Mouse (Mus musculus) liver, embryonic 16.5 days (tissue): ENCODE measurements around the gene Olfr694. TPM values are rescaled to one million over a fixed set of nuclear protein-coding genes. Genes with fewer than 3 reads are reported as not detected.

ENCODE experiments used
- ATAC-seq: fragments of 200-750 bp; cut with Nextera tagmentation; 2 replicates; pipeline ENCODE4 v1.8.0; 2017; ENCODE audit warnings: low read depth, mild to moderate bottlenecking, moderate number of reproducible peaks, moderate library complexity
- H3K27ac ChIP-seq: fragments of 300-500 bp; sonication (generic); 2 replicates; pipeline ENCODE4 v1.5.1; 2014; ENCODE audit warnings: mild to moderate bottlenecking, low read length
- H3K27me3 ChIP-seq: fragments of 300-500 bp; sonication (generic); 2 replicates; pipeline ENCODE4 v1.6.1; 2014; ENCODE audit warnings: low read depth, low read length, mixed read lengths; ENCODE audit not compliant: control insufficient read depth, insufficient read depth
- H3K36me3 ChIP-seq: fragments of 300-500 bp; sonication (generic); 2 replicates; pipeline ENCODE4 v1.6.1; 2014; ENCODE audit warnings: mild to moderate bottlenecking; ENCODE audit not compliant: control insufficient read depth, insufficient read depth
- H3K4me1 ChIP-seq: fragments of 300-500 bp; sonication (generic); 2 replicates; pipeline ENCODE4 v1.6.1; 2014; ENCODE audit warnings: low read depth, low read length, mixed read lengths; ENCODE audit not compliant: control insufficient read depth
- H3K4me2 ChIP-seq: fragments of 300-500 bp; sonication (generic); 2 replicates; pipeline ENCODE4 v1.6.1; 2014; ENCODE audit warnings: low read depth, low read length, mixed read lengths
- H3K4me3 ChIP-seq: fragments of 300-500 bp; sonication (generic); 2 replicates; pipeline ENCODE4 v1.5.1; 2014; ENCODE audit warnings: low read depth, mild to moderate bottlenecking, low read length
- H3K9ac ChIP-seq: fragments of 300-500 bp; sonication (generic); 2 replicates; pipeline ENCODE4 v1.6.1; 2014; ENCODE audit warnings: low read depth, low read length
- H3K9me3 ChIP-seq: fragments of 300-500 bp; sonication (generic); replicated peaks from 2 replicates; pipeline ENCODE4 v1.6.1; 2016; ENCODE audit warnings: low read length; ENCODE audit not compliant: control insufficient read depth
- WGBS: fragments of 180-500 bp; shearing (Covaris S2); extraction: QIAGEN DNeasy Blood & Tissue Kit; methylation state at CpG from one replicate; pipeline ENCODE4 v1.1.7; 2014; ENCODE audit not compliant: insufficient replicate concordance; 5-methylcytosine and 5-hydroxymethylcytosine counted together
- polyA plus RNA-seq: library from polyadenylated mRNA; unstranded; fragments of >200 nt; fragmentation: Nextera tagmentation; extraction: Ambion mirVana; gene quantifications from 2 replicates; pipeline ENCODE4 v1.2.1, GENCODE M21; 2015

Olfr694 gene
- polyA plus RNA-seq, 1 experiment from 2014 or later: not detected

DNA sequence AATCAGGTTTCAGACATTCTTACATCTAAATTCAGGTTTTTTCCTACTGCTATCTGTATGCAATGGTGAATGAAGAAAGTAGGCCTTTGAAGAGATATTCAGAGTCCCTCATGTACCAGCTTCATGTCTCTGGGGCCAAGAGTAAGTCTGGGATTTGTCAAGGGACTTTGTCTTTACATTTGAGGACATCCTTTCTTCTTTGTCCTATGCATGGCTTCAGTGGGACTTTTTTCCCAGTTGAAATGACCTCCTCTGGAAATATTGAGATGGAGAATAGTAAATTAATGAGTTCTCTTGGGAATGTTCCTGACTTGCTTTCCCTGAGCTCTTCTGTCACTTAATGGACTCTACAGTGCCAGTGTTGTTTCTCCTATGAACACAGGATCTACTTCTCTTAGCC lies 11.1 kb downstream of the Olfr694 start, which contains the start of gene Olfr693:
Gene Olfr693 (minus strand): TSS at position 101 of the 400 bp plus-strand sequence.
- Histone ChIP-seq H3K27me3 (no peaks in the 10 kb centered on the region), H3K9me3 (no peaks in the 10 kb centered on the region), H3K27ac (no peak within 1 kb of the TSS), H3K4me1 (no peaks in the 10 kb centered on the region), H3K9ac (no peak within 1 kb of the TSS), H3K4me2 (no peak within 1 kb of the TSS), H3K36me3 (no peaks in the 10 kb centered on the region), H3K4me3 (no peak within 1 kb of the TSS)
- no peak for ATAC-seq

DNA sequence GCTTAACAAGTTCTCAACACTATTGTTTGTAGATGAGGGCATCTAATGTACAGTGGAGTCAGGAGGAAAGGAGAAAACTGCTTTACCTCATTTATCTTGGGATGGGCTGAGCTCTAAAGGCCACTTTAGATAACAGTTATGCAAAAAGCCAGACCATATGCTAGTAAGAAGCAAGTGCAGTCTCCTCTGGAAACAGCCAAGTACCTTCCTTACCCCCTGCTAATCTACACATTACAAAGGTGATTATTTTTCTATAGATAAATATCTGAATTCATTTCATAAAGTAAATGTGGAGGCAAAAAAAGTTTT lies 39.3 kb downstream of the Olfr694 start:
- H3K27ac ChIP-seq: peak overlapping the region; percentile 75
- H3K4me2 ChIP-seq: peak overlapping the region; percentile 10; the same call in 1 of the 2 replicates
- no peaks in the 10 kb centered on the region for H3K9me3 ChIP-seq
- no peaks in the 10 kb centered on the region for H3K36me3 ChIP-seq
- H3K4me3 ChIP-seq: no peak overlapping the region
- H3K4me1 ChIP-seq: peaks cover 9% of the 10 kb centered on the region
- ATAC-seq: peak; percentile 55
- H3K9ac ChIP-seq: no peak overlapping the region
- H3K27me3 ChIP-seq: no peaks in the 10 kb centered on the region

DNA sequence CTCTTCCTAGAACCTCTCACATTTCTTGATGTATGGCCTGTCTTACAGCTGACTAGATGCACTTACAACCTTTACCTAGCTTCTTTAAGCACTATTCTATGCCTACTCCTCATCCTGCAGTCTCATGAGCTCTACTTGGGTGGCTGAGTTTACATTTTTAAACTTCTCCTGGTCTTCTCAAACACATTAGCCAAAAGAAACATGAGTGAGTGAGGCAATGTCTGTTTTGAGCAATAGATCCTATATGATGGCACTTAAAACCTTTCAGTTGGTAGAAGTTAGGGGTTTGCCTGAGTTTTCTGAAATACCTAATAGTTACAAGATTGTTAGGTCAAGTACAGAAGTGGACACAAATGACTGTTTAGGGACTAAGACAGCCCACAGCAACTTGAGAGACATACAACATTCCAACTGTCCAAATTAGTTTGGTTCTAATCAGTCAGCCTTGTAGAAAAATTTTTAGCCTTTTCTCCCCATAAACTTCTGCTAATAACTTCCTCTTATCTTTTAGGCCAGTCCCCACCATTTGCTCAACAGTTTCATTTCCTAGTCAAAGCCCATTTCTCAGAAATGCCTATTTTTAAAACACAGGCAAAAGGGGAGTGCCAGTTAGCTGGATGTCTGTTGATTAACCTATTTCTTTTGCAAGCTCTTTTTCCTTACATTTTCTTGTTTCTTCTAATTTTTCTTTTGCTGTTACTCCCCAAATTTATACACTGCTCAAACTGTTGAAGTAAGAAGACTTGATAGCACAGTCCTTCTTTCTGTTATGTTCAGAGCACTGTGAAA lies 39.9 kb downstream of the Olfr694 start:
- Histone ChIP-seq H3K27me3 (no peaks in the 10 kb centered on the region), H3K9me3 (no peaks in the 10 kb centered on the region), H3K4me2 (peak overlapping the region; percentile 10; the same call in 1 of the 2 replicates), H3K27ac (peak overlapping the region; percentile 83), H3K4me3 (no peak overlapping the region), H3K9ac (no peak overlapping the region), H3K4me1 (peaks cover 9% of the 10 kb centered on the region), H3K36me3 (no peaks in the 10 kb centered on the region)
- peak; percentile 52 for ATAC-seq

DNA sequence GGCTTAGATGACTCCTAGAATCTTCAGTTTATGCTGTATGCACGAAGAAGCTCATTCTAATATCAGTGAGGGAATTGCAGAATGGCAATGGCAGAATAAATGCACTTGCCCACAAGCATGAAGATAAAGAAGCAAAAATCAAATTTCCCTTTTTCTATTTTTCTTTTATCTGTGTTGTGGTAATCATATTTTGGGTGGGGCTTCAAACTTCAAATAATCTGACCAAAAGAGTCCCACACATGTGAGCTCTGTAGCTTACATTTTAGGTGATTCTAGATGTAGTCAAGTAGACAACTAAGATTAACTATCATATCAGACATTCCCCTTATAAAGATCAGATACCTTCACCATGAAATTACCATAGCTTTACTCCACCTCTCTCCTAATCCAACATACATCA lies 41.8 kb downstream of the Olfr694 start:
- H3K4me1 ChIP-seq: peaks cover 9% of the 10 kb centered on the region

DNA sequence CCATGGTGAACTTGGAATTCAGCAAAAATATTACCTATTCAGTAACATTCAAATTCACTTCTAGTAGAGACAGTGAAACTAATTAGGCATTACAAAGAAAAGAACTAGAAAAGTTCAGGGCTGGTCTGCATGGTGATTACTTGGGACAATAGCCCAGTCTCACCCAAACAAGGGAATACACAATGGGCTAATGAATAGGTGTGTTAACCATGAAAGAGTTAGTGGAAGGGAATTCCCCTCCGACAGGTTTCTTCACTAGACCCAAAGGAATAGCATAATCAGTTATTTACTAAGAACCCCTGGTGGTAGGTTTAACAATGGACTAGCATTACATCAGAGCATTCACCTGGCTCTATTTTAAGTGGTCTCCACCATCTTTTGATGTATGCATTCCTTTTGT lies 46.4 kb downstream of the Olfr694 start:
- no peaks in the 10 kb centered on the region for H3K27me3 ChIP-seq
- WGBS: 66% methylated on average over 1 of the region's 1 CpGs
- no peak overlapping the region for H3K4me3 ChIP-seq
- H3K27ac ChIP-seq: no peak overlapping the region
- H3K9me3 ChIP-seq: no peaks in the 10 kb centered on the region
- H3K4me2 ChIP-seq: no peak overlapping the region
- H3K9ac ChIP-seq: no peak overlapping the region
- H3K4me1 ChIP-seq: no peaks in the 10 kb centered on the region
- ATAC-seq: no peak
- no peaks in the 10 kb centered on the region for H3K36me3 ChIP-seq

More for the DNA sequence above, 41.8 kb downstream of the Olfr694 start:
- 49% methylated on average over 1 of the region's 1 CpGs for WGBS
- Histone ChIP-seq H3K4me3 (no peak overlapping the region), H3K27me3 (no peaks in the 10 kb centered on the region), H3K27ac (no peak overlapping the region), H3K9me3 (no peaks in the 10 kb centered on the region), H3K4me2 (no peak overlapping the region), H3K36me3 (no peaks in the 10 kb centered on the region), H3K9ac (no peak overlapping the region)
- no peak for ATAC-seq

DNA sequence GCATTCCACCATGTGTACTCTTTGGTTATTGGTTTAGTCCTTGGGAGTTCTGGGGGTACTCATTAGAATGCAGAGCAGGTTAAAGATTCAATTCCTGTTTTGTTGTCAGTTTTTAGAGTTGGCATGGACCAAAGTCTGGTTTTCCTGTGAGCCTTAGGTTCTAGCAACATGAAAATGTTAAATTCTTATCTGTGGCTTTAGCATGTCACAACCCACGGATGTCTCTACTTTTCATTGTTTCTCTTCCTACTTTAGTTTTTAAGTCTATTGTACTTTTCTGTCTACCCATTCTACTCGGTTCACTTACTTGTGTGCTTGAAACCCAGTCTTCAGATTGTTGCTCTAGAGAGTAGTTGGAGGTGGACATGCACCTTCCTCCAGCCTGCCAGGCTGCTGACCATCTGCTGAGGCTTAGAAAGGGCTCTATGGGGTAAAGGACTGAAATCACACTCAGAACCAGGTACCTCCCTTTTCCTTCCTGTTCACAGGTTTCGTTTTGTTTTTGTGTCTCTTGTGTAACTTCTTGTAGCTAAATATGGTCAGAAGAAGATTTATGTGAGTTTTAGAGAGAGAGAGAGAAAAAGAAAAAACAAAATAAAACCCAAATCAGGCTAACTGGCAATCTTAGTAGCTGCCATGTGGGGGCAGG lies 47.3 kb downstream of the Olfr694 start:
- Histone ChIP-seq H3K9ac (no peak overlapping the region), H3K27me3 (no peaks in the 10 kb centered on the region), H3K4me2 (peak overlapping the region; percentile 17; the same call in 1 of the 2 replicates), H3K9me3 (no peaks in the 10 kb centered on the region), H3K4me1 (no peaks in the 10 kb centered on the region), H3K36me3 (no peaks in the 10 kb centered on the region), H3K27ac (peak overlapping the region; percentile 41; the same call in 1 of the 2 replicates), H3K4me3 (peak overlapping the region; percentile 22)
- ATAC-seq: 0 out of 2 replicates have a peak, but pooled peaks have one; percentile 21
- WGBS: 21% methylated on average over 3 of the region's 3 CpGs

DNA sequence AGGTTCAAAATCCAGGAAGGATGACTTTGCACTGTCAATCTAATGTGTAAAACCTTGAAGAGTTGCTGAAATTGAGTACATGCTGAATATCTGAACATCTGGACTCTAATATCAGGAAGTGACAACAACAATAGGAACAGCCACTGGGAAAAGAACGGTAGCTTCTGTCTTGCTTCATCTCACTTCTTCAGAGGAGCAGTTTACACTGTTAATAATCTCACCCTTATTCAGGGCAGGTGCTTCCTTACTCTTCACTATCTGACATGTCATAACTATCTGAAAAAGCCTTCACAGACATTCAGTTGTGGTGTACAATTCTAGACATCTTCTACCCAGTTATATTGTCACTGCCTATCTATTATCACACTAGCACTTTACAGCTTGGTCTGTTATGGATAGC lies 50.8 kb downstream of the Olfr694 start:
- Histone ChIP-seq H3K27me3 (no peaks in the 10 kb centered on the region), H3K36me3 (no peaks in the 10 kb centered on the region), H3K9ac (no peak overlapping the region), H3K4me1 (no peaks in the 10 kb centered on the region), H3K4me2 (no peak overlapping the region), H3K27ac (no peak overlapping the region), H3K9me3 (no peaks in the 10 kb centered on the region), H3K4me3 (no peak overlapping the region)
- peak; percentile 50 for ATAC-seq
- 15% methylated on average over 1 of the region's 1 CpGs for WGBS

DNA sequence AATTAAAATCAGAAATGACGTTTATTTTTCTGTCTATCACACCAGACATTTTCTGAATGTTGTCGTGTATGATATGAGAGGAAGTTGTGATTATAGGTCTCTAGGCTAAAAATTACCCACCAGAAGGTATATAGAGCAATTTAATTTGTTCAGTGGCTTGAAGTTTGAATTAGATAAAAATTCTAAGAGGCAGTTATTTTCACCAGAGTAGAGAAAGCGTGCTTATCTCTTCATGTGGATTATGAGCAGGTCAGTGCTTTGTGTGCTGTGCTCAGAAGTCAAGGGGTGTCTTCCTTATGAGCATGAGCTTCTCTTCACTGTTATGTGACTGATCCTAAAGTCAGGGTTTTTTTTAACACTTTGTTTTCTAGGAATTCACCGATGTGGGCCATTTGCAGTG lies 56.1 kb downstream of the Olfr694 start:
- Histone ChIP-seq H3K4me1 (no peaks in the 10 kb centered on the region), H3K4me3 (no peak overlapping the region), H3K27ac (no peak overlapping the region), H3K9ac (no peak overlapping the region), H3K27me3 (no peaks in the 10 kb centered on the region), H3K4me2 (no peak overlapping the region), H3K9me3 (no peaks in the 10 kb centered on the region), H3K36me3 (no peaks in the 10 kb centered on the region)
- WGBS: 28% methylated on average over 4 of the region's 4 CpGs
- no peak; the same call in 1 of the 2 replicates for ATAC-seq
